Mouse (Mus musculus) thymus, adult 2 months (tissue): ENCODE data around the gene Fam50a.

Experiments
- CTCF ChIP-seq: fragments of 200-500 bp; IDR thresholded peaks from 2 replicates; pipeline ENCODE4 v1.5.1; 2012; ENCODE audit warnings: mild to moderate bottlenecking, control low read depth, low read length, moderate library complexity, borderline replicate concordance; ENCODE audit not compliant: control insufficient read depth, poor library complexity, insufficient read depth; ENCODE audit errors: extremely low read depth
- POLR2A ChIP-seq: fragments of 200-500 bp; IDR thresholded peaks from 2 replicates; pipeline ENCODE4 v1.6.1; 2012; ENCODE audit warnings: mild to moderate bottlenecking, low read length, control low read depth, moderate library complexity; ENCODE audit not compliant: control insufficient read depth, poor library complexity, insufficient read depth; ENCODE audit errors: extremely low read depth

GRCm38 (mm10) chrX:74270062-74270901 lies 42.6 kb upstream of the Fam50a start, which contains the start of gene Rpl10:
- TF ChIP-seq POLR2A, result peak; percentile 77
- no peak for TF ChIP-seq CTCF
